Mouse (Mus musculus) naive thymus-derived CD4-positive, alpha-beta T cell, adult 2 months (primary cell): ENCODE results near the gene Tmem131.
A peak's percentile ranks its signal among the peaks of the same experiment; 100 is the strongest.

ENCODE experiments used
- DNase-seq: peaks from one replicate; pipeline ENCODE4 v3.0.0-alpha.2; 2011; ENCODE audit warnings: low read depth

Gene Tmem131

GRCm38 (mm10) chr1:36943653-36944052 lies at the start of gene Tmem131:
TSS of gene Tmem131 (minus strand) at chr1:36943666.
- DNase-seq: no peak

GRCm38 (mm10) chr1:36988561-36988960 lies 45.1 kb upstream of the Tmem131 start:
- no peak for DNase-seq

- DNase-seq: no peak
These were observed 44.7 kb upstream of the Tmem131 start for GRCm38 (mm10) chr1:36988161-36988560.

DNA sequence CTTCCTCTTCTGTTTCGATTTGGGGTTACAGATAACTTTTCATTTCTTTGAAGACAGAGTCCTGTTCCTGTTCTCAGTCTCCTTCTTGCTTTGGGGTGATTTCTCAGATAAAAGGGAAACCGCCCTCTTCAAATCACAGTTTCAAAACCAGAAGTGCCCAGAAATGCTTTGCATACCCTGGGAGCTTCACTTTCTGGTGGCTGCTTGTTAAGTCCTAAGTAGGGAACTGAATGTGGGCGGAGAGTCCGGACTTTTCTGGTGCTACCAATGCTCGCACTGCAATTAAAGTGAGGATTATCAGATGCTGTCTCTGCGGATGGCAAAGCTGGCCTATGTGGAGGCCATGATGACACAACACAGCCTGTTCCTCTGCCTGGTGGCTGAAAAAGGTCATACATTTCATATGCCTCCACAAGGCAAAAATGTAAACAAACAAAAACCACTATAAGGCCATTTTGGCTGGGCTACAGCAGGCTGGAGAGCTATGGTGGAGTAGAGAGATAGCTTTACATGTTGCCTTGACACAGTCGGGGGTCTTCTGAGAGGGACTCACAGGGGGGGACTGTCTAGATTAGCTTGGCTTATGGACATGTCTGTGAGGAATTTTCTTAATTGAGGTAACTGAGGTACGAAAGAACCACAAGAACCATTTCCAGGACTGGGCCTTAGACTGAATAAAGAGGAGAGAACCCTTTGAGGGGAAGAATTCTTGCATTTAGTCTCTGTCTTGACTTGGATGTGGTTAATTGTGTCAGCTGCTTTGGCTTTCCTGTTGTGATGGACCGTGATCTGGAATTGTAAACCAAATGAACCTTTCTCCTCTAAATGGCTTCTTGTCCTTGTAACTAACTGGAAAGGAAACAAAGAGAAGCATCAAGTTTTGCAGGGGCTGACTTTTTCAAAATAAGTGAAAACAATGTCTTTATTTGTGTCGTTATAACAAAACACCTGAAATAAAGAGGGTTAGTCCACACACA lies 44.0 kb upstream of the Tmem131 start:
- DNase-seq: no peak

DNA sequence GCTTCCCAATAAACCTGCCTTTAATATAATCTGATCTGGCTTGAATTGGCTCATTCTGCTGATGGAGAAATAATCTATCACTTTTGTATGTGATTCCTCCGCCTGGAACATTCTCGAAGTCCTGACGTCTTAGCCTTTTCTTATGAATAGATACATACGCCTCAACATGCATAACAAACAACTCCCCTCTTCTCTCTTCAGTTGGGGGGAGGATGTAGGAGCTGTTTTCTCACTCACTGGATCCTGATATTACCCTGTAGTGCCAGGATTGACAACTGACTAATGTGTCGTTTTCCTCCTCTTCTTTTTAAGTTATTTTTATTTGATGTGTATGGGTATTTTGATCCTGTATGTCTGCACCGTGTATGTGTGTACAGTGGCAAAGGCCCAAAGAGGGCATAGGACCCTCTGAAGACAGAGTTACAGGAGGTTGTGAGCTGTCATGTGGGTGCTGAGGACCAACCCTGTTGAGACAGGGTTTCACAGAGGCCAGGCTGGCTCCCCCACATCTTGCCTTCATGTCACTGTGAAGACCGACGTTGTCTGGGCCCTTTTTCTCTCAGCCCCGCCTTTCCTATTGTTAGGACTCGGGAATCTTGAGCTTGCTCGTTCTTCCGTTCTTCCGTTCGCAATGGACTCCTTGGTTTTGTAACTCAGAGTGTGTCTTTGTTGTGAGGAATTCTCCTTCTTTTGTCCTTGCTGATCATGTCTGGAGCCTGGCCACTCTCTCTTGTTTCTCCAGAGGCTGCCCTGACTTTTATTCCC lies 43.1 kb upstream of the Tmem131 start:
- no peak for DNase-seq

DNA sequence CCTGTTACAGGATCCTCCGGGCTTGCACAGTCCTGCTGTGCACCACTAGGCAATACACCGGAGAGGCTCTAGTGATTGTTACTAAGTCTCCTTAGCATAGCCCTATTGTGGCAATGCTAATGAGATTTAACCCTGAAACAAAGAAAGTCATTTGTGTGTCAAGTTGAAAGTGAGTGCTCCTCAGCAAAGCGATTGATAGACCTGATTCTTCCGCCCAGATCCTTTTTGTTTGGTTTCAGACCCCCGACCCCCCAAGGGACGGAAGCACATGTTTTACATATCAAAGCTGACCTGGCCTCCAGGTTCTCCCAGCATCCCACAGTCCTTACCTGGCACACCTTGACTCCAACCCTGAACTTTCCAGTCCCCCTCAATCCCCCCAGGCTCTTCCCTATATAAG lies 42.4 kb upstream of the Tmem131 start:
- DNase-seq: no peak

GRCm38 (mm10) chr1:36984406-36984805 lies 40.9 kb upstream of the Tmem131 start:
- DNase-seq: no peak

DNA sequence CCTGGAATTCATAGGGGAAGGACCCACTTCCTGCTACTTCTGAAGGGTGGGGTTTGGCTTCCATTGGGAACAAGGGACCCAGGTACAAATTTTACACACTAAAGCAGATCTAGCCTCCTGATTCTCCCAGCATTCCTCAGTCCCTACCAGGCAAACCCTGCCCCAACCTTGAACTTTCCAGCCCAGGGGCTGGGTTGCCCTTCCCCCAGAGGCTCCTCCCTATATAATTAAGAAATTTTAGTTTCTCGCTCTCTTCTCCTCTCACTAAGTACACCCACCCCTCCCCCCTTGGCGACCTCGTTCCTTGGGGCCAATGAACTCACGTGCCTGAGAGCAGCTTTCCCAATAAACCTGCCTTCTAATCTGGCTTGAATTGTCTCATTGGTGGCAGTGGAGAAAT lies 40.3 kb upstream of the Tmem131 start:
- no peak for DNase-seq

- no peak for DNase-seq
These were observed 38.9 kb upstream of the Tmem131 start for GRCm38 (mm10) chr1:36982191-36982961.

DNA sequence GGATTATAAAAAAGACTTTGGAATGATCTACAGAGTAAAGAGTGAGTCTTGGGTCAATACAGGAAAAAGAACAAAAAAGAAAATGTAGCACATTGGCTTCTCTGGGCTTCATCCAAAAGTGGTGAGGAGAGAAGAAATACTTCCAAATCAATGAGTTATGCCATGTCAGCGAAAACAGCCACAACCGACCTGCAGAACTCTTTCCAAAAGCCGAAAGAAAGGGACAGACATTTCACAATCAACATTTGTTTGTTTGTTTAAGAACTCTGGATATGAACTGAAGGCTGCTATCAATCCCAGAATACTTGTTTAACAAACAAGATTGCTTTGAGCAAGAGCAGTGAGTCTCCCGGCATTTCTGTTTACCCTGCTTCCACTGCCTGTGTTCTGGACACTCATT lies 33.3 kb upstream of the Tmem131 start:
- no peak for DNase-seq

GRCm38 (mm10) chr1:36970918-36971617 lies 27.6 kb upstream of the Tmem131 start:
- DNase-seq: no peak

GRCm38 (mm10) chr1:36965831-36966230 lies 22.4 kb upstream of the Tmem131 start:
- no peak for DNase-seq

GRCm38 (mm10) chr1:36962379-36963176 lies 19.1 kb upstream of the Tmem131 start:
- DNase-seq: no peak

DNA sequence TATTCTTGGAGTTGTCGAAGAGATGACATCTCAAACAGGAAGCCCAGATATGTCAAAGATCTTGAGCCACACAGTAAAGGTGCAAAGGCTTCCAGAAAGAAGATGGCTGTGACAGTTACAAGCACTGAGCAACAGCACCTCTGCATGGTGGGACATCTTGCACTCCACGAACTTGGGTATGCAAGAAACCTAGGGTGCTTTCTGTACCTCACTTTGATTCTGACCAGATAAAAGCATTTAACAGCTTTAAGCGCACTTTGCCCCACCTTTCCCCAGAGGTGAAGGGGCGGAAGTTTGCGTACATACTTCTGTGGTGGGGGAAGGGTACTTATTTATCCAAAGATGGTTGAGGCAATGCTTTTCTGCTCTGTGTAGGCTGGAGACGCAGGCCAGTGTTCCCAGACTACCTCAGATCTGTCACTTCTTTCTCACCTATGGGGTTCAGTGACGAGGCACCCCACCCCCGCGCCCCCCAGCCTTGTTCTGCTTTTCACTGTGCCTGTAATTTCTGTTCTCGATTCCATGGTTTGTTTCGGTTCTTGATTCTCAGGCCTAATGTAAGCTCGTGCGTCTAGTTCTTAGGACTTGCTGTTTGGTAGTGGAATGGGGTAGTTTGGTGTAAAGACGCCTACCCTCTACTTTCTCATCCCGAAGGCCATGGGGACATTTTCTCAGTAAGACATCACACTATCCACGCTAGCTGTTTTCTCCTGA lies 17.2 kb upstream of the Tmem131 start:
- peak; percentile 81 for DNase-seq

- DNase-seq: no peak
These were observed 6.2 kb upstream of the Tmem131 start for GRCm38 (mm10) chr1:36949591-36950184.

GRCm38 (mm10) chr1:36947448-36947847 lies 4.0 kb upstream of the Tmem131 start:
- DNase-seq: no peak

- DNase-seq: no peak
These were observed 3.1 kb downstream of the Tmem131 start for GRCm38 (mm10) chr1:36940381-36940762.

DNA sequence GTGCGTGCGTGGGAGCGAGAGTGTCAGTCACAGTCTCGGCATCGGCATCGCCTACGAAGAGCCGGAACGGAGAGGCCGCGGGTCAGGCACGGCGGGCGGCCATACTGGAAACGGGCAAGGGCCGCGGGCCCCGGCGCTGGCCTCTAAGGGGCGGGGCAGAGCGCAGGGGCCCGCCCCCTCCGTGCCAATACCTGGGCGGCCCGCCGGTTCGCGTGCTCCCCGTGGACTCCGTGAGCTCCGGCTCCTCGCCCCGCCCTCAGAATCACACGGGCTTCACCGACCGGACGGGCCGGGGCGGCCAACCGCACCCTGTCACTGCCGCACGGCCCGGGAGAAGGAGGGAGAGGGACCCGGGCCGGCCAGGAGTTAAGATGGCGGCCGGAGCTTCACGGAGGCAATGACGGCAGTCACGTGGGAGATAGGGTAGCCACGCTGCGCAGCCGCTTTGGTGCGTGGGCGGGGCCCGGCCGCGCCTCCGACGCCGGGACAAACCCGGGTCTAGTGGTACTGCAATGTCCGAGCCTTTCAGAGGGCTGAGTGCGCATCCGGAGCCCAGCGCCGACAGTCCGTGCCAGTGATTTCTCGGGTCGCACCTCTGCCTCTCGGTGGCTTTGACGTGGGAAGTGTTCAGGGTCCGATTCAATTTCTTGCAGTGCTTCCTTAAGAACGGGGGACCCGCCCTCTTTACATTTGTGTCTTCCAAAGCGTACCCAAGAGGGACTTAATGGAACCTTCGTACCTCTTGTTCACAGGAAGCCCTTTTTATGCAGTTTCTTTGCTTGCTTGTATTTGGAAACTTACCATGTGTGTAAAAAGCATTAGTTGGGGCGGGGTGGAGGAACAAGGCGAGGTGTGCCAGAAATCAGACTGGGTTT lies 3.7 kb downstream of the Tmem131 start:
- DNase-seq: peak; percentile 96

DNA sequence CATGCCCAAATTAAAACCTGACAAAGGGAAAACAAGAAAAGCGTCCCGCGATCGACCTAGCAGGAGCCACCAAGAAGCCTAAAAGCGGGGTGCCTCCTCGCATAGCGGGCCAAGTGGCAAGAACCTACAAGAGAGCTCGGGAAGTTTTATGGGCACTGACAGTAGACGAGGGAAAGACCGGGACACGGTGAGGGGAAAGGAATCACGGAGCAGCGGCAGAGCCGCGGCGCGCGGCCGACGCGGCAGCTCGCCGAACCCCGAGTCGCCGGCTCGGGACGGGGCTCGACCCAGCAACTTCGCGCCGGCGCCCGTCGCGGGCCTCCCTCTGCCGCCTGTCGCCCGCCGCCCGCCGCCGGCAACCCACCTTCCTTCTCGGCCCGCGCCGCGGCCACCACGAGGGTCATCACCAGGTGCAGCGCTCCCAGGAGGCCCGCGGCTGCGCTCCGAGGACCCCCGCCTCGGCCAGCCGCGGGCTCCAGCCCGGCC lies 4.6 kb downstream of the Tmem131 start:
- DNase-seq: peak; percentile 56
